Mouse (Mus musculus): ENCODE measurements around the gene Rhot2.
"Not testable (repeated sequence)": the region's sequence is repeated elsewhere in the genome, so short reads cannot be mapped to it uniquely, and the experiment has no call there.

Gene Rhot2

DNA sequence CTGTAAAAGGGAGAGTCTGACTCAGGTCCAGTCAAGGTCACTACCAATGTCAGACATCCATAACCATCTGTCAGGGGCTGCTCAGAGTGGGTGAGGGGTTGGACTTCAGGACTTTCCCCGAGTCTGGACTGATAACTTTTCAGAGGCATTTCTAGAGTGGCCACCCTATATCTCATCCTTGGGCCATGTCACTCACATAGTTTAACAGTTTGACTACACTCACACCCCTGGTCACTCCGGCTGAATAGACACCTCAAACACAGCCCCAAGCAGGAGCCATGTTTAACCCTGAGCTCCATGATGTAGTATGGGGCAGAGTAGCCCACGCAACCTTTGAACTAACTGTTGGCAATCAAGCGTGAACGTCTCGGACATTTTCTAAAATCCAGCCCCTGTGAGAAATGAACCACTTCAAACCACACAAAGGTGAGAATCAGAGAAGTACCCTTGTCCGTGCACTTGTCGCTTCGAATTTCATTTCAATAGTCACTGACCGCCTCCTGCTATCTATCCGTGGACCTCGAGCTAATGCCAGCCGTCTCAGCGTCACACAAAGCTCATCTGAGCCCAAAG, 29.6 kb upstream of the Rhot2 start:
- DNase-seq = no peak

DNA sequence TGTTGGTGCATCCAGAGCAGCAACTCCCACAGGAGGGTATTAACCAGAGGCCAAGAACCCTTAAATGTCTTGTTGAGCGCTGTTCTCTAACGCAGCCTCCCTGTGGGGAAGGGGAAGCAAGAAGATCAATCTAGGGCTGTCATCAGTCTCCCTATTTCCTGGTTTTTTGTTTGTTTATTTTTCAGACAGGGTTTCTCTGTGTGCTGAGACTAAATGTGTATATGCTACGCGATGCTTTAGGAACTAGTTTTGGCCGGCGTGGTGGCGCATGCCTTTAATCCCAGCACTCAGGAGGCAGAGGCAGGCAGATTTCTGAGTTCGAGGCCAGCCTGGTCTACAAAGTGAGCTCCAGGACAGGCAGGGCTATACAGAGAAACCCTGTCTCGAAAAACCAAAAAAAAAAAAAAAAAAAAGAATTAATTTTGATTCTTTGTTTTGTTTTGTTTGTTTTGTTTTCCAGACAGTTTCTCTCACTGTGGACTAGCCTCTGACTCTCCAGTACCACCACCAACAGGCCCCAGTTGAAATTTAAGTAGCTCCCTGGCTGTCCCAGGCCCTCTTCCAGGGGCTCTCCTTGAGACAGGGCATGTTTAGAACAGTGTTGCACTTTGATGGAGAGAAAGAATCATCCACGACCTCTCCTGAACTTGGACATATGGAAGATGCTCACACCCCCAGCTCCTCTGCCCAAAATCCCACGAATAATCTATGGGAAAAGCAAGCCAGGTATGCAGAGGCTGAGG, 28.9 kb upstream of the Rhot2 start:
- no peak for DNase-seq

GRCm38 (mm10) chr17:25872676-25873075, 28.0 kb upstream of the Rhot2 start:
- DNase-seq = no peak

- not testable (repeated sequence) for DNase-seq
Measured at GRCm38 (mm10) chr17:25871566-25871965, 26.9 kb upstream of the Rhot2 start.

DNA sequence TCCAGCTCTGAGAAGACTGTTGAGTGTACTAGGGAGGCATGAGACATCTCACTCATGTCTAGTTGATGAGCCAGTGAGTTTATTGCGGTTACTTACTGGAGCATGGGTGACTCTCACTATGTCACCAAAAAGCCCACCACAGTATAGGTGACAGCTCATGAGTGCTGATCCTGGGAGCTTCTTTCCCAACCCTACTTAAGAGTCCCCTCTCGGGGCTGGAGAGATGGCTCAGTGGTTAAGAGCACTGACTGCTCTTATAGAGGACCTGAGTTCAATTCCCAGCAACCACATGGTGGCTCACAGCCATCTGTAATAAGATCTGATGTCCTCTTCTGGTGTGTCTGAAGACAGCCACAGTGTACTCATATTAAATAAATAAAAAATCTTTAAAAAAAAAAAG, 25.3 kb upstream of the Rhot2 start:
- no peak for DNase-seq

GRCm38 (mm10) chr17:25869498-25869897, 24.8 kb upstream of the Rhot2 start:
- no peak for DNase-seq

- peak; percentile 75 to 78 for DNase-seq
Measured at GRCm38 (mm10) chr17:25868601-25869191, 24.0 kb upstream of the Rhot2 start, which contains the start of gene Mcrip2. TSS of gene Mcrip2 (minus strand) at chr17:25868764.

DNA sequence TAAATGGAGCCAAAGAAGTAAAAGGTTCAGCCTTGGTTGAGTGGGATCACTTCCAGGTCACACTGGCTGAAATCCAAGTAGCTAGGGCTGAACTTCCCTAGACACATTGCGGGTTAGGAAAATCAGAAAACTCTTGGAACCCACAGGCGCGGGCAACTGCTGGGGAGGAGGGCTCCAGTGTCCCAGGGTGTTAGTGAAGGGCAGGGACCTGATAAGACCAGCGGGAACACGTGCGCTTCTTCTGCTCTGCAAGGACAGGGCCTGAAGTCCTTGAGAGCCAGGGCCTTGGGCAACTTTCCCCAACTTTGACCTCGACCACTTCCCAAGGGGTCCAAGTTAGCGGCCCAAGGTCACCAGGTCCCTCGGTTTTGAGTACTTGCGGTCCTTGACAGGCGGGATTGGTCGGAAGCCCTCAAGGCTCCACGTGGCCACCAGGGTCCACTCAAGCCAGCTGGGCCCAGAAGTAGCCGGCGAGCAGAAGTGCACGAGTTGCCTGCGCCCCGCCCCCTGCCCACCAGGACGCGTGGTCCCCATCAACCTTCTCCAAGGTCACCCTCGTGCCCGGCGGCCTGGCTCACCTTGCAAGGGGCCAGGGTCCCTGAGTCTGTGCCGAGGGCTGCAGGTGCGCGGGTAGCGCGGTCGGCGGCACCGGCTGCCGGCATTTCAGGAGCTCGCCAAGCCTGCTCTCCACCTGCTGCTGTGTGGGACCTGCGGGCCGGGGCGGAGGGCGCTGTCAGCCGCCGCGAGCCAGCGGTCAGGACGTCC, 23.4 kb upstream of the Rhot2 start:
- DNase-seq = peak in 1 of 2 experiments; percentile 56

- no peak for DNase-seq
Measured at GRCm38 (mm10) chr17:25867509-25867835, 22.8 kb upstream of the Rhot2 start.

DNA sequence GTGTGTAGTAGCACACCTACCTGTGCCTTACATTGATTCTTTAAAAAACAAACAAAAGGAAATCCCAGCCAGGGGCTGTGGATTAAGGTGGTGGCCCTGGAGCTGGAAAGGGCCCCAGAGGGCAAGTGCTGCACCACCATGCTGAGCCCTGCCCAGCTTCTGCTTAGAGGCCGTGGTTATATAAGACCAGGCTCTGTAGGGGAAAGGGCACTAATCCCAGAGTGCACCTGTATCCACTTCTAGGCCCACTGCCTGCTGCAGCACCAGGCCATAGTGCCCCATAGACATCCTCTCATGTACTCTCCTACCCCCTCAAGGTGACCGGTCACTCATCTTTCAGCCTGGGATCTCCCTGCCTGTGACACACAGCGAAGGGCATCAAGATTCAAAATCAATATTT, 21.5 kb upstream of the Rhot2 start:
- DNase-seq = no peak

- no peak for DNase-seq
Measured at GRCm38 (mm10) chr17:25865288-25865687, 20.6 kb upstream of the Rhot2 start.

GRCm38 (mm10) chr17:25864311-25864710, 19.7 kb upstream of the Rhot2 start:
- DNase-seq = no peak

GRCm38 (mm10) chr17:25863681-25864080, 19.0 kb upstream of the Rhot2 start:
- no peak for DNase-seq

DNA sequence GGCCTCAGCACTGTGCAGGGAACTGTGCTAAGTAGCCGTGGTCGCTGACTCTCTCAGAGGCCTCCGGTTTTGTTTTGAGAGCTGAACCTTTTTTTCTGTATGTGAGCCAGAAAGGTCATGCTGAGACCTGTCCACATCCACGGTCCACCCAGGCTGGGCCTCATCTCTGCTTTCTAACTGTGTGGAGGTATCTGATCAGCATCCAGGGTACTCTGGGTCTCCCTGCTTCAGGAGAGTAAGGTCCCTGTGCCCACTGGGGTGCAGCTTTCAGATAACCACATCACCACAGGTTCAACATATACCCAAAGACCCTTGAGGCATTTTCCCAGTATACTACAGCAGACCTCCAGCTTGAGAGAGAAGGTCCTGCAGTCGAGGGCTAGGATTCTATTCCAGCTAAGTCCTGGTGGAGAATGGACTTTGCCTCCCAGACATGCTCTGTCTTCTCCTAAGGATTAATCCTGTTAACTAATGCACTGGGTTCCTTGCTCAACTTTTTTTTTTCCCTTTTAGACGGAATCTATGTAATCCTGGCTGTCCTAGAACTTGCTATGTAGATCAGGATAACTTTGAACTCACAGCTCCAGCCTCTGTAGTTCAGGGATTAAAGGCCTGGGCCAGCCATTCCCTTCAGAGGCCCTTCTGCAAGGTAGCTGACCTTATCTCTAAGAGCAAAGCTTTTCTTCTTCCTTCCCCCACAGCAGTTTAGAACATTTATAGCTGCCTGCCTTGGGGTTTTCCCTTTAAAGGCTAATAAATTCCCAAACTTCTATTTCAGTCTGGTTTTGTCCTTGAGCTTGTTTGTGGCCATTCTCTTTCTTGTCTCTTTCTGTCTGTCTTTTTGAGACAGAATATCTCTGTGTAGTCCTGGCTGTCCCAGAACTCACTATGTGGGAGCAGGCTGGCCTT, 17.3 kb upstream of the Rhot2 start:
- no peak for DNase-seq

- DNase-seq = peak; percentile 88 to 89
Measured at GRCm38 (mm10) chr17:25860832-25861703, 16.4 kb upstream of the Rhot2 start, which contains the start of gene Wdr90. TSS of gene Wdr90 (minus strand) at chr17:25861501.

GRCm38 (mm10) chr17:25860229-25860628, 15.6 kb upstream of the Rhot2 start:
- DNase-seq = no peak

GRCm38 (mm10) chr17:25843636-25844395, 835 bp downstream of the Rhot2 start:
- peak in 1 of 2 experiments; percentile 55 for DNase-seq

- DNase-seq = no peak
Measured at GRCm38 (mm10) chr17:25843122-25843521, 1.5 kb downstream of the Rhot2 start.

DNA sequence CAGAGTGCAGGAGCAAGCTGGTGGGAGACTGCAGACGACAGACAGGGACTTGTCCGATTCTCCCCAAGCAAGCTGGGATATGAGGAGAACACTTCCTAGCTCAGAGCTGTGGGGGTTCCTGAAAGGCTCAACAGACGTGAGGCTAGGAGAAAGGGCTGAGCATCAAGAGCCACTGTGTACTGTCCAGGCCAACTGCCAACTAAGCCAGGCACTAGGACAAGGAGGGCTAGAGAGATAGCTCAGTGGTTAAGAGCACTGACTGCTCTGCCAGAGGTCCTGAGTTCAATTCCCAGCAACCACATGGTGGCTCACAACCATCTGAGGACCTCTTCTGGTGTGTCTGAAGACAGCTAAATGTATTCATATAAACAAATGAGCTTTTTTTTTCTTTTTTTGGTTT, 2.1 kb downstream of the Rhot2 start:
- no peak for DNase-seq

DNA sequence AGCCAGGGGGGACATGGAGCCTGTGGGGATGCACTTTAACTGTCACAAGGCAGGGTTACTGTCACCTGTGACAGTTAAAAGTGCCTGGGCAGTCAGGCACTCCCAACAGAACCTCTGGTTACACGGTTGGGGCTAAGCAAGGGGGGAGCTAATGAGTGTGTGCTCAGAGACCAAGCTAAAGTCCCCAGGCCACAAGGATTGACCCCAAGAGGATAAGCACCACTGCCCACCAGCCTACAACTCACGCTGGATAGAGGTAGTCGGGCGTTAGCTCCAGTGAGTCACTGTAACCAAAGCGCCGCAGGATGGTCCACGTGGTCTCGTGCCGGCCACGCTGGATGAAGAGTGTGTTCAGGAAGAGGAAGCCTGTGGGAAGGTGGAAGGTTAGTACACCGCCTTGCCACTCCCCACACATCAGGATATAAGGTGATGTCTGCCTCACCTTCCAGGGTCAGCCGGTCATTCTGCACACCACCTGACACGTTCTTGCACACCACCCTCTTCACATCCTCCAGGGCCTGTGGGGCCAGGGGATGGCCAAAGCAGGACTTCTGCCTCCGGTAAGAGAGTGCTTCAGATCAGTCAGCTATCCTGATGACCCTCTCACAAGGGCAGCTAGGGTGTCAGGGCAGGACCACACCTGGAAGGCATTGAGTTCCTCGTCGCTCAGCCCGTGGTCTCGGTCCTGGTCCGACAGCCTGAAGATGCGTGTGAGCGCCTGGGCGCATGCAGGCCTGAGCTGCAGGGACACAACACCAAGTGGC, 3.4 kb downstream of the Rhot2 start, which contains the start of gene Gm20683:
Gene Gm20683 (minus strand): TSS at position 647 of the 764 bp plus-strand sequence.
- DNase-seq = no peak

All from cerebellum, postnatal 36 days (tissue).